Mouse (Mus musculus) stomach, embryonic 16.5 days (tissue): ENCODE results near the gene Serpina3k. TPM values are rescaled to one million over a fixed set of nuclear protein-coding genes. Genes with fewer than 3 reads are reported as not detected.
"Not testable (repeated sequence)": the region's sequence is repeated elsewhere in the genome, so short reads cannot be mapped to it uniquely, and the experiment has no call there.

Experiments
- ATAC-seq: fragments of 200-750 bp; cut with Nextera tagmentation; 2 replicates; pipeline ENCODE4 v1.8.0; 2017; ENCODE audit warnings: moderate number of reproducible peaks, moderate TSS enrichment; ENCODE audit not compliant: insufficient read depth, low FRiP score
- H3K27ac ChIP-seq: fragments of 300-500 bp; sonication (generic); 2 replicates; pipeline ENCODE4 v1.5.1; 2014; ENCODE audit warnings: low read length
- H3K27me3 ChIP-seq: fragments of 300-500 bp; sonication (generic); 2 replicates; pipeline ENCODE4 v1.6.1; 2014; ENCODE audit warnings: low read length, control low read depth, mixed read lengths; ENCODE audit not compliant: control insufficient read depth, insufficient read depth
- H3K36me3 ChIP-seq: fragments of 300-500 bp; sonication (generic); 2 replicates; pipeline ENCODE4 v1.6.1; 2014; ENCODE audit warnings: low read length; ENCODE audit not compliant: control insufficient read depth, insufficient read depth
- H3K4me1 ChIP-seq: fragments of 300-500 bp; sonication (generic); 2 replicates; pipeline ENCODE4 v1.6.1; 2014; ENCODE audit warnings: low read length, control low read depth, mixed read lengths; ENCODE audit not compliant: control insufficient read depth, insufficient read depth
- H3K4me2 ChIP-seq: fragments of 300-500 bp; sonication (generic); 2 replicates; pipeline ENCODE4 v1.6.1; 2014; ENCODE audit warnings: low read depth, low read length, mixed read lengths
- H3K4me3 ChIP-seq: fragments of 300-500 bp; sonication (generic); replicated peaks from 2 replicates; pipeline ENCODE4 v1.5.1; 2014; ENCODE audit warnings: mild to moderate bottlenecking, low read length
- H3K9ac ChIP-seq: fragments of 300-500 bp; sonication (generic); 2 replicates; pipeline ENCODE4 v1.6.1; 2014; ENCODE audit warnings: low read length
- H3K9me3 ChIP-seq: fragments of 300-500 bp; sonication (generic); replicated peaks from 2 replicates; pipeline ENCODE4 v1.6.1; 2016; ENCODE audit warnings: low read length, control low read depth; ENCODE audit not compliant: control insufficient read depth
- WGBS: fragments of 180-500 bp; shearing (Covaris S2); extraction: QIAGEN DNeasy Blood & Tissue Kit; methylation state at CpG from one replicate; pipeline ENCODE4 v1.1.7; 2014; 5-methylcytosine and 5-hydroxymethylcytosine counted together
- polyA plus RNA-seq: library from polyadenylated mRNA; unstranded; fragments of >200 nt; fragmentation: Nextera tagmentation; extraction: Ambion mirVana; gene quantifications from 2 replicates; pipeline ENCODE4 v1.2.1, GENCODE M21; 2015

The Serpina3k gene
- polyA plus RNA-seq = not detected in 2 replicates

GRCm38 (mm10) chr12:104338226-104338625 lies at the start of gene Serpina3k, which contains the start of gene Serpina3m:
TSS of gene Serpina3k (plus strand) at chr12:104338486.
TSS of gene Serpina3m (plus strand) at chr12:104338486.
- not testable (repeated sequence) for H3K4me2 ChIP-seq, H3K4me1 ChIP-seq, H3K9ac ChIP-seq, H3K36me3 ChIP-seq, H3K9me3 ChIP-seq, ATAC-seq, H3K4me3 ChIP-seq, H3K27me3 ChIP-seq, H3K27ac ChIP-seq
- WGBS = 76% methylated on average over 3 of the region's 3 CpGs

GRCm38 (mm10) chr12:104289872-104290271 lies 48.4 kb upstream of the Serpina3k start:
- Histone ChIP-seq H3K4me1 (no peaks in the 10 kb centered on the region), H3K9ac (no peak overlapping the region), H3K36me3 (no peaks in the 10 kb centered on the region), H3K4me2 (no peak overlapping the region), H3K27ac (no peak overlapping the region), H3K9me3 (no peaks in the 10 kb centered on the region), H3K4me3 (no peak overlapping the region), H3K27me3 (no peaks in the 10 kb centered on the region)
- 36% methylated on average over 4 of the region's 4 CpGs for WGBS
- no peak for ATAC-seq

GRCm38 (mm10) chr12:104293963-104294362 lies 44.3 kb upstream of the Serpina3k start:
- H3K9me3 ChIP-seq = no peaks in the 10 kb centered on the region
- ATAC-seq = no peak

GRCm38 (mm10) chr12:104298049-104298448 lies 40.2 kb upstream of the Serpina3k start:
- 84% methylated on average over 2 of the region's 2 CpGs for WGBS
- no peak overlapping the region for H3K4me2 ChIP-seq
- H3K27me3 ChIP-seq = no peaks in the 10 kb centered on the region
- no peak for ATAC-seq
- no peaks in the 10 kb centered on the region for H3K4me1 ChIP-seq
- H3K36me3 ChIP-seq = no peaks in the 10 kb centered on the region
- no peak overlapping the region for H3K27ac ChIP-seq
- H3K9me3 ChIP-seq = no peaks in the 10 kb centered on the region
- no peak overlapping the region for H3K4me3 ChIP-seq
- no peak overlapping the region for H3K9ac ChIP-seq

More at GRCm38 (mm10) chr12:104293963-104294362, 44.3 kb upstream of the Serpina3k start:
- Histone ChIP-seq H3K9ac (no peak overlapping the region), H3K27ac (no peak overlapping the region), H3K36me3 (no peaks in the 10 kb centered on the region), H3K4me3 (no peak overlapping the region), H3K4me1 (no peaks in the 10 kb centered on the region), H3K27me3 (no peaks in the 10 kb centered on the region), H3K4me2 (no peak overlapping the region)
- WGBS = 81% methylated on average over 2 of the region's 2 CpGs

GRCm38 (mm10) chr12:104305991-104306390 lies 32.3 kb upstream of the Serpina3k start:
- Histone ChIP-seq H3K4me3 (no peak overlapping the region), H3K9ac (no peak overlapping the region), H3K27me3 (no peaks in the 10 kb centered on the region), H3K36me3 (no peaks in the 10 kb centered on the region), H3K4me1 (no peaks in the 10 kb centered on the region), H3K4me2 (no peak overlapping the region), H3K9me3 (no peaks in the 10 kb centered on the region), H3K27ac (no peak overlapping the region)
- 60% methylated on average over 4 of the region's 4 CpGs for WGBS
- no peak for ATAC-seq

- Histone ChIP-seq H3K9me3 (no peaks in the 10 kb centered on the region), H3K4me3 (no peak within 1 kb of the TSS), H3K4me2 (no peak within 1 kb of the TSS), H3K4me1 (no peaks in the 10 kb centered on the region), H3K36me3 (no peaks in the 10 kb centered on the region), H3K9ac (no peak within 1 kb of the TSS), H3K27me3 (no peaks in the 10 kb centered on the region), H3K27ac (no peak within 1 kb of the TSS)
- ATAC-seq = no peak
- WGBS = 81% methylated on average over 1 of the region's 1 CpGs
Observed at GRCm38 (mm10) chr12:104314253-104314652, 24.0 kb upstream of the Serpina3k start, which contains the start of gene Serpina3j. TSS of gene Serpina3j (plus strand) at chr12:104314553.

GRCm38 (mm10) chr12:104322454-104322853 lies 15.8 kb upstream of the Serpina3k start:
- WGBS = 70% methylated on average over 1 of the region's 1 CpGs
- no peak overlapping the region for H3K4me3 ChIP-seq
- no peak overlapping the region for H3K9ac ChIP-seq
- no peak for ATAC-seq
- H3K4me2 ChIP-seq = no peak overlapping the region
- H3K4me1 ChIP-seq = no peaks in the 10 kb centered on the region
- no peaks in the 10 kb centered on the region for H3K27me3 ChIP-seq
- no peak overlapping the region for H3K27ac ChIP-seq
- no peaks in the 10 kb centered on the region for H3K9me3 ChIP-seq
- no peaks in the 10 kb centered on the region for H3K36me3 ChIP-seq

- Histone ChIP-seq H3K36me3 (no peaks in the 10 kb centered on the region), H3K9me3 (no peaks in the 10 kb centered on the region), H3K4me2 (no peak overlapping the region), H3K27me3 (no peaks in the 10 kb centered on the region), H3K9ac (no peak overlapping the region), H3K27ac (no peak overlapping the region), H3K4me1 (no peaks in the 10 kb centered on the region), H3K4me3 (no peak overlapping the region)
- ATAC-seq = no peak
- 57% methylated on average over 1 of the region's 1 CpGs for WGBS
Observed at GRCm38 (mm10) chr12:104331701-104332100, 6.6 kb upstream of the Serpina3k start.

GRCm38 (mm10) chr12:104336873-104337272 lies 1.4 kb upstream of the Serpina3k start:
- H3K4me2 ChIP-seq, H3K9me3 ChIP-seq, H3K4me1 ChIP-seq, H3K36me3 ChIP-seq, H3K4me3 ChIP-seq, ATAC-seq, H3K9ac ChIP-seq, H3K27ac ChIP-seq, H3K27me3 ChIP-seq: not testable (repeated sequence)

GRCm38 (mm10) chr12:104338705-104339104 lies 419 bp downstream of the Serpina3k start:
- 89% methylated on average over 3 of the region's 3 CpGs for WGBS
- no peak overlapping the region for H3K27ac ChIP-seq
- H3K9ac ChIP-seq = no peak overlapping the region
- no peaks in the 10 kb centered on the region for H3K9me3 ChIP-seq
- no peaks in the 10 kb centered on the region for H3K4me1 ChIP-seq
- H3K4me3 ChIP-seq = no peak overlapping the region
- ATAC-seq = no peak
- H3K4me2 ChIP-seq = no peak overlapping the region
- H3K27me3 ChIP-seq = no peaks in the 10 kb centered on the region
- H3K36me3 ChIP-seq = no peaks in the 10 kb centered on the region
